Mouse (Mus musculus) cerebellum, postnatal 10 days (tissue): Measurements from ENCODE around the gene Agbl2.

Experiments used
- DNase-seq, 2 experiments: peaks; one replicate each; pipeline ENCODE4 v3.0.0; 2021; ENCODE audit warnings: mixed read lengths in 2 of 2

The Agbl2 gene

GRCm38 (mm10) chr2:90874025-90874424 lies 91.5 kb downstream of the Agbl2 start:
- no peak for DNase-seq

DNA sequence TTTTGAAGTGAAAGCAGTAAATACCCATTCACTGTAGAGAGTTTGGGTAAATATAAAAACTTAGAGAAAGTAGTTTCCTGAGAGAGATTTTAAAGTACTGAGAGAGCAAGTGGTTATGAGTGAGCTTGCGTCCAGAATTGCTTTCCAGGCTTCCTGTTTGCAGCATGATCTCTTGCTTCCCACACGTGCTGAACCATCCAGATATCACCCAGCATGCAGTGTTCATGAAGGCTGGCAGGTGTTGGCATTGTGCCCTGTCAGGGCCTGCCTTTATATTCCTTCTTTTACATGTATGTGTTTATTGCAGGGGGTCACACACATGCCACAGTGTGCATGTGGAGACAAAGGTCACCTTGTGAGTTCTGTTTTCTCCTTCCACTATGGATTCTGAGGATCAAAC lies 92.7 kb downstream of the Agbl2 start:
- no peak for DNase-seq

DNA sequence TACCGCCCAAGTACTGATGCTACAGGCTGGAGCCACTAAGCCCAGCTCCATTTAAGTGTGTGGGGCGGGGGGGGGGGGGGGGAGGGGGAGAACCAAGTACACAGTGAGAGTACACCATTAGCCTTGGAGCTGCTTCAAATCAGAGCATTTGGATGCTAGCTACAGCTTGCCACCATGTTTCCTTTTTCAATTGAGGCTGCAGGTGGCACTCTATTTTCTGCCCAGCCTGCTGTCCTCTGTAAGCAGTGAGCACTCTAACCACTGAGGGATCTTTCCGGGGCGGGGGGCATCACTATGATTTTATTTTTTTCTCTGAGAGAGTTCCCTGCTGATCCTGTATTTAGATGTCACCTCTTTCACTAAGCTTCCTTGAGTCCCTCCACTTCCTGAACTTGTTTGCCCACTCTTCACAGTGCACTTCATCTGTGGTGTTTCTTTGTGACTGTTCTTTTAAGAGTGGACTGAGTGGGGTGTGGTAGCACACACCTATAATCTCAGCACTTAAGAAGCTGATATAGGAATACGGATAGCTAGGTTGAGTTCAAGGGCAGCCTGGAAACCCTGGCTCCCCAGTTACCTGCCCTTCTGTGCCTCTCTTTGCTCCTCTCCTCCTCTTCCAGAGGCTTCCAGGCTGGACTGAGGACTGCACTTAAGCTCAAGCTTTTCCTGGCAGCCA lies 95.2 kb downstream of the Agbl2 start:
- no peak for DNase-seq

DNA sequence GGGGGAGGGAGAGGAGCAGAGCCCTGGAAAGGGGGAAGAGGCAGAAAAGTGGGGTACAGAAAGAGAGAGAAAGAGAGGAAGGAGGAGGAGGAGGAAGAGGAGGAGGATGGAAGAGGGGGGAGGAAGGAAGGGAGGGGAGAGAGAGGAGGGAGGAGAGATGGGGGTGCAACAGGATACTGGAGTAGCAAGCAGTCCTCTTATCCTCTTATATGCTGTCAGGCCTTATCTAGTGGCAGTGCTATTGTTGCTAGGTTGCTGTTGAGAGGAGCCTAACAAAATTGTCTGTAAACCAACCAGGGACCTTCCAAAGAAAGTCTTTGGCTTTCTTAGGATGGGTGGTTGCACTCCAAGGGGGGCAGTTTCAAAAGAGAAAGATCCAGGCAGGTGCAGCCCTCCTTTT lies 96.9 kb downstream of the Agbl2 start:
- no peak for DNase-seq

- DNase-seq, result no peak
Observed at GRCm38 (mm10) chr2:90880144-90880785, 97.7 kb downstream of the Agbl2 start.

DNA sequence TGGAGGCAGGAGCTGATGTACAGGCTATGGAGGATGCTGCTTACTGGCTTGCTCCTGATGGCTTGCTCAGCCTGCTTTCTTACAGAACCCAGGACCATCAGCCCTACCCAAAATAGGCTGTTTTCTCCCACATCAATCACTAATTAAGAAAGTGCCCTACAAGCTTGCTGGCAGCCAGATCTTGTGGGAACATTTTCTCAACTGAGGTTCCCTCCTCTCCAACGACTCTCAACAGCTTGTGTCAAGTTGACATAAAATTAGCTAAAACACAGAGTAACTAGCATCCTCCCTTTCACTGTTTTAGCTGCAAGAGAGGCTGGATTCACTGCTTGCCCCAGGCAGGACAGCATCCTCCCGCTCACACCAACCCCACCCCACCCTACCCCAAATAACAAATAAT lies 99.3 kb downstream of the Agbl2 start:
- DNase-seq, result no peak
